Mouse (Mus musculus) hindbrain, embryonic 14.5 days (tissue): ENCODE data around the gene Slc5a3. TPM values are rescaled to one million over a fixed set of nuclear protein-coding genes. Genes with fewer than 3 reads are reported as not detected.

Source experiments
- ATAC-seq: fragments of 200-750 bp; cut with Nextera tagmentation; 2 replicates; pipeline ENCODE4 v1.8.0; 2017; ENCODE audit warnings: moderate number of reproducible peaks, mild to moderate bottlenecking, moderate TSS enrichment, moderate library complexity; ENCODE audit not compliant: low FRiP score
- DNase-seq: peaks from one replicate; pipeline ENCODE4 v3.0.0-alpha.2; 2015; ENCODE audit warnings: low spot score
- H3K27ac ChIP-seq: fragments of 300-500 bp; sonication (generic); 2 replicates; pipeline ENCODE4 v1.5.1; 2014; ENCODE audit warnings: mild to moderate bottlenecking, moderate library complexity
- H3K27me3 ChIP-seq: fragments of 300-500 bp; sonication (generic); 2 replicates; pipeline ENCODE4 v1.6.1; 2014; ENCODE audit warnings: mild to moderate bottlenecking, low read length, mixed read lengths; ENCODE audit not compliant: control insufficient read depth, insufficient read depth
- H3K36me3 ChIP-seq: fragments of 300-500 bp; sonication (generic); replicated peaks from 2 replicates; pipeline ENCODE4 v1.6.1; 2014; ENCODE audit not compliant: control insufficient read depth, insufficient read depth
- H3K4me1 ChIP-seq: fragments of 300-500 bp; sonication (generic); replicated peaks from 2 replicates; pipeline ENCODE4 v1.6.1; 2014; ENCODE audit warnings: antibody characterized with exemption, low read length, mixed read lengths; ENCODE audit not compliant: control insufficient read depth, insufficient read depth
- H3K4me2 ChIP-seq: fragments of 300-500 bp; sonication (generic); replicated peaks from 2 replicates; pipeline ENCODE4 v1.6.1; 2014; ENCODE audit warnings: mild to moderate bottlenecking, moderate library complexity
- H3K4me3 ChIP-seq: fragments of 300-500 bp; sonication (generic); replicated peaks from 2 replicates; pipeline ENCODE4 v1.5.1; 2014; ENCODE audit warnings: mild to moderate bottlenecking, low read length
- H3K9ac ChIP-seq: fragments of 300-500 bp; sonication (generic); 2 replicates; pipeline ENCODE4 v1.6.1; 2014
- H3K9me3 ChIP-seq: fragments of 300-500 bp; sonication (generic); 2 replicates; pipeline ENCODE4 v1.6.1; 2016; ENCODE audit warnings: low read length; ENCODE audit not compliant: control insufficient read depth
- WGBS: fragments of 180-500 bp; shearing (Covaris S2); extraction: QIAGEN DNeasy Blood & Tissue Kit; methylation state at CpG from one replicate; pipeline ENCODE4 v1.1.7; 2014; 5-methylcytosine and 5-hydroxymethylcytosine counted together
- polyA plus RNA-seq: library from polyadenylated mRNA; unstranded; fragments of >200 nt; fragmentation: Nextera tagmentation; extraction: Ambion mirVana; gene quantifications from 2 replicates; pipeline ENCODE4 v1.2.1, GENCODE M21; 2014

Slc5a3 gene
- polyA plus RNA-seq, 1 experiment from 2014 or later = 30.9 TPM

GRCm38 (mm10) chr16:92060213-92060612, 2.1 kb downstream of the Slc5a3 start:
- peak overlapping the region; percentile 93 for H3K4me3 ChIP-seq
- no peak for DNase-seq
- H3K27me3 ChIP-seq = no peaks in the 10 kb centered on the region
- no peaks in the 10 kb centered on the region for H3K9me3 ChIP-seq
- no peak for ATAC-seq
- H3K4me1 ChIP-seq = peaks cover 36% of the 10 kb centered on the region
- WGBS = 69% methylated on average over 3 of the region's 3 CpGs
- peaks cover 36% of the 10 kb centered on the region for H3K36me3 ChIP-seq
- no peak overlapping the region; the same call in 1 of the 2 replicates for H3K27ac ChIP-seq
- peak overlapping the region; percentile 91 for H3K9ac ChIP-seq
- peak overlapping the region; percentile 89 for H3K4me2 ChIP-seq

- 95% methylated on average over 7 of the region's 7 CpGs for WGBS
These were observed 3.5 kb downstream of the Slc5a3 start for GRCm38 (mm10) chr16:92061586-92061985.

GRCm38 (mm10) chr16:92062832-92063231, 4.7 kb downstream of the Slc5a3 start:
- no peak overlapping the region for H3K4me3 ChIP-seq
- H3K9me3 ChIP-seq = no peaks in the 10 kb centered on the region
- H3K4me2 ChIP-seq = no peak overlapping the region
- peaks cover 59% of the 10 kb centered on the region for H3K36me3 ChIP-seq
- no peak for DNase-seq
- no peak overlapping the region for H3K9ac ChIP-seq
- peaks cover 30% of the 10 kb centered on the region for H3K4me1 ChIP-seq
- WGBS = 100% methylated on average over 1 of the region's 1 CpGs
- no peaks in the 10 kb centered on the region for H3K27me3 ChIP-seq
- no peak for ATAC-seq
- no peak overlapping the region for H3K27ac ChIP-seq

More at GRCm38 (mm10) chr16:92061586-92061985, 3.5 kb downstream of the Slc5a3 start:
- no peaks in the 10 kb centered on the region for H3K9me3 ChIP-seq
- DNase-seq = no peak
- no peak overlapping the region for H3K4me3 ChIP-seq
- ATAC-seq = no peak
- no peak overlapping the region for H3K27ac ChIP-seq
- peaks cover 48% of the 10 kb centered on the region for H3K36me3 ChIP-seq
- no peak overlapping the region for H3K9ac ChIP-seq
- no peaks in the 10 kb centered on the region for H3K27me3 ChIP-seq
- 0 out of 2 replicates have a peak overlapping the region, but pooled peaks have one; percentile 89 for H3K4me2 ChIP-seq
- H3K4me1 ChIP-seq = peaks cover 36% of the 10 kb centered on the region

GRCm38 (mm10) chr16:92064801-92065200, 6.7 kb downstream of the Slc5a3 start:
- no peak for ATAC-seq
- Histone ChIP-seq H3K27me3 (no peaks in the 10 kb centered on the region), H3K4me3 (no peak overlapping the region), H3K4me2 (no peak overlapping the region), H3K4me1 (peaks cover 22% of the 10 kb centered on the region), H3K27ac (no peak overlapping the region), H3K9ac (no peak overlapping the region), H3K36me3 (peaks cover 67% of the 10 kb centered on the region), H3K9me3 (no peaks in the 10 kb centered on the region)
- 98% methylated on average over 2 of the region's 2 CpGs for WGBS
- DNase-seq = no peak

GRCm38 (mm10) chr16:92070338-92070737, 12.2 kb downstream of the Slc5a3 start:
- H3K4me1 ChIP-seq = no peaks in the 10 kb centered on the region
- H3K9me3 ChIP-seq = no peaks in the 10 kb centered on the region
- no peak overlapping the region for H3K4me2 ChIP-seq
- H3K4me3 ChIP-seq = no peak overlapping the region
- DNase-seq (no peak), ATAC-seq (no peak)
- no peaks in the 10 kb centered on the region for H3K27me3 ChIP-seq
- no peak overlapping the region for H3K9ac ChIP-seq
- WGBS = 94% methylated on average over 8 of the region's 8 CpGs
- H3K36me3 ChIP-seq = peaks cover 51% of the 10 kb centered on the region
- H3K27ac ChIP-seq = no peak overlapping the region

- no peaks in the 10 kb centered on the region for H3K9me3 ChIP-seq
- no peak overlapping the region for H3K27ac ChIP-seq
- WGBS = 93% methylated on average over 8 of the region's 8 CpGs
- ATAC-seq (no peak), DNase-seq (no peak)
- H3K4me3 ChIP-seq = no peak overlapping the region
- no peaks in the 10 kb centered on the region for H3K4me1 ChIP-seq
- H3K9ac ChIP-seq = no peak overlapping the region
- H3K36me3 ChIP-seq = peaks cover 33% of the 10 kb centered on the region
- no peak overlapping the region for H3K4me2 ChIP-seq
- H3K27me3 ChIP-seq = no peaks in the 10 kb centered on the region
These were observed 18.7 kb downstream of the Slc5a3 start for GRCm38 (mm10) chr16:92076797-92077196.

- no peak for ATAC-seq
- WGBS = 73% methylated on average over 10 of the region's 10 CpGs
- Histone ChIP-seq H3K9ac (no peak overlapping the region), H3K4me1 (0 out of 2 replicates have a peak, but pooled peaks cover 2% of the 10 kb centered on the region), H3K27ac (no peak overlapping the region), H3K9me3 (no peaks in the 10 kb centered on the region), H3K4me2 (no peak overlapping the region), H3K4me3 (no peak overlapping the region), H3K27me3 (no peaks in the 10 kb centered on the region), H3K36me3 (peaks cover 13% of the 10 kb centered on the region)
- no peak for DNase-seq
These were observed 25.8 kb downstream of the Slc5a3 start for GRCm38 (mm10) chr16:92083771-92084453.

- no peaks in the 10 kb centered on the region for H3K27me3 ChIP-seq
- H3K27ac ChIP-seq = no peak overlapping the region
- ATAC-seq (no peak), DNase-seq (no peak)
- H3K9me3 ChIP-seq = no peaks in the 10 kb centered on the region
- 0 out of 2 replicates have a peak, but pooled peaks cover 7% of the 10 kb centered on the region for H3K36me3 ChIP-seq
- H3K4me2 ChIP-seq = no peak overlapping the region
- 55% methylated on average over 3 of the region's 3 CpGs for WGBS
- H3K4me3 ChIP-seq = no peak overlapping the region
- H3K4me1 ChIP-seq = 0 out of 2 replicates have a peak, but pooled peaks cover 2% of the 10 kb centered on the region
- H3K9ac ChIP-seq = no peak overlapping the region
These were observed 31.1 kb downstream of the Slc5a3 start for GRCm38 (mm10) chr16:92089225-92089624.

- Histone ChIP-seq H3K4me2 (no peak overlapping the region), H3K27ac (no peak overlapping the region)
- 60% methylated on average over 5 of the region's 5 CpGs for WGBS
These were observed 33.8 kb downstream of the Slc5a3 start for GRCm38 (mm10) chr16:92091876-92092275.

More at GRCm38 (mm10) chr16:92091876-92092275, 33.8 kb downstream of the Slc5a3 start:
- Histone ChIP-seq H3K9me3 (no peaks in the 10 kb centered on the region), H3K4me1 (no peaks in the 10 kb centered on the region), H3K4me3 (no peak overlapping the region), H3K36me3 (peaks cover 13% of the 10 kb centered on the region; the same call in 1 of the 2 replicates), H3K27me3 (no peaks in the 10 kb centered on the region), H3K9ac (no peak overlapping the region)
- ATAC-seq (no peak), DNase-seq (no peak)
